Mouse (Mus musculus): ENCODE data around the gene AW011738. TPM values are rescaled to one million over a fixed set of nuclear protein-coding genes. Genes with fewer than 3 reads are reported as not detected.

AW011738 gene
- 0.46 and 0.62 TPM in 2 replicates for total RNA-seq (2015)
- 0.07 and 0.12 TPM in 2 replicates for total RNA-seq (2017)

DNA sequence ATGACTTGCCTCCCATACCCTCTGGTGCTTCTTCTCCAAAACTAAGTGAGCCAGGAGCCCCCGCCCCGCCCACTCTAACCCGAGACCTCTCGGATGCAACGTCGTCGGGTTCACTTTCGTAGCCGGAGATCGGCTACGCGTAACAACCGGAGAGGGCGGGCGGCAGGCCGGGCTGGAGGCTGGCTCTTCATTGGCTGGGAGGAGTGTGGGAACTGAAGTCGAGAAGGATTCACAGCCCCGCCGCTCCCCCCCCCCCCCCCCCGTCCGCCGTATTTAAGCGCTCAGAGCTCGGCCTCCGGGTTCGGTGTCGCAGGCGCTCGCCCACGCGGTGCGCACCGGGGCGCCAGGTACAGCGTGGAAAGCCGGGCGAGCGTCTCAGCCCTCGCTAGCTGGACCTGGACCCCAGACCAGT lies at the start of gene AW011738:
TSS of gene AW011738 (plus strand) at position 304 of the 412 bp plus-strand sequence.
- ATAC-seq (replicated peaks; ENCODE audit: poor library complexity), result peak; percentile 77

GRCm38 (mm10) chr4:156154771-156155170 lies 48.3 kb upstream of the AW011738 start:
- ATAC-seq (replicated peaks; ENCODE audit: poor library complexity), result no peak

- peak; percentile 87 for ATAC-seq (replicated peaks; ENCODE audit: poor library complexity)
Observed at GRCm38 (mm10) chr4:156166477-156166876, 36.6 kb upstream of the AW011738 start.

DNA sequence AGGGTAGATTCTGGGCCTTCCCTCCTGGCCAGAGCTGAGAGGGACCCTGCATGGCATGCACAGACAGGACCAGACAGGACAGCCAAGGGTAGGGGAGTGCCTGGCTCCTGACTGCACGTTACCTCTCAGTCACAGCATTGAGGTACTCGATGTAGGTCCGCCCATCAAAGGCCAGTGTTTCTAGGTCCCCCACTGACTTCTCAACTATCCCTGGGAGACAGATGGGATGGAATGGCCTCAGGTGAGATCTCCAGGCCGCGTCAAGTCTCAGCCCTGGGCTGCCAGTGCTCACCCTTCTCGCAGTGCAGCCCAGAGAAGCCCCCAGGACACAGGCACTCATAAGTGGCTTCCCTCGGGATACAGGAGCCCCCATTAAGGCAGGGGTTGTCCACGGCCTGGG lies 34.5 kb upstream of the AW011738 start:
- no peak for ATAC-seq (replicated peaks; ENCODE audit: poor library complexity)

DNA sequence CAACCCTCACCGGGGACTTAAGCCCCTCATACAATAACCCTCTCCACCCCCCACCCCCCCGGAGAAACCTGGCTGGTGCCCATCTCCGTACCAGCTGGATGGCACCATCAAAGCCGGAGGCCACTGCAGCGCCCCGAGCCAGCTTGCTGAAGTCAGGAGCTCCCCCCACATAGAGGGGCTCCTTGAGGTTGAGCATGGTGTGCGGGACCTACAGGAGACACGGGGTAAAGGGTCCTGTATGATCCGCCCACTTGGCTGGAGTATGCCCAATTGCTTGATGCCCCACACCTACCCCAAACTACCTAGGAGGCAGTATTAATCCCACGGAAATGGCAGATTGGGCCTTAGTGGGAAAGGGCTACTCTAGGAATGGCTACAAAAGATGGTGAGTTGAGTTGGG lies 34.0 kb upstream of the AW011738 start:
- ATAC-seq (replicated peaks; ENCODE audit: poor library complexity), result no peak

GRCm38 (mm10) chr4:156171828-156172227 lies 31.3 kb upstream of the AW011738 start:
- no peak for ATAC-seq (replicated peaks; ENCODE audit: poor library complexity)

DNA sequence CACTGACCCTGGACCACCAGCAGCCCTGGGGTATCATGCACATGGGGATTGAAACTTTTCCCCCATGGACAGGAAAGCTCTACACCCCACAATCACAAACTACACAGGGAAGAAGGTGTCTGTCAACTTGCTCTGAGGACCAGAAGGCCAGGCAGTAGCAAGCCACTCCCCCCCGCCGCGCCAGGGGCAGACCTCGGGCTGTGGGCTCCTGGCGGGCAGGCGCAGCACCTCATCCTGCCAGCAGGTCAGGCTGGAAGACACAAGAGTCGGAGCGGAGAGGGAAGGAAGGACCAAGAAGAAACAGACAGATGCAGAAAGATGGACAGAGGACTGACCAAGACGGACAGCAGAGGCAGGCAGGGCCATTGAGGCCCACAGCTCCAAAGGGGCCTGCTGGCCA lies 25.5 kb upstream of the AW011738 start:
- no peak for ATAC-seq (replicated peaks; ENCODE audit: poor library complexity)

DNA sequence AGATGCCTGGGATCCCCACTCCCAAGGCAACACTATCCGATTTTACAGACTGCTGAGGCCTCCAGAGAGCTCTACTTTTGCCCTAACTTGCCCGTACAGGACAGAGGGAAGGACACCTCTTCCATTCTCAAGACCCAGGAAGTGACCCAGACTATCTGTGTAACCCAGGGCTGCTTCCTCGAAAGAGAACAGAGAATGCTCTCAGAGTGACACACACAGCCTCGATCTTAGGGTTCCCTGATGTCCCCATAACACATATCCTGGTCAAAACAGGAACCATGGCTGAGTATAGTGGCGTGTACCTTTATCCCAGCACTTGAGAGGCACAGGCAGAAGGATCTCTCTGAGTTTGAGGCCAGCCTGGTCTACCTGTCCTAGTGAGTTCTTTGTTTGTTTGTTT lies 19.4 kb upstream of the AW011738 start:
- peak; percentile 17; the same call in 1 of the 2 replicates for ATAC-seq (replicated peaks; ENCODE audit: poor library complexity)

GRCm38 (mm10) chr4:156184291-156184954 lies 18.7 kb upstream of the AW011738 start:
- ATAC-seq (replicated peaks; ENCODE audit: poor library complexity), result no peak

DNA sequence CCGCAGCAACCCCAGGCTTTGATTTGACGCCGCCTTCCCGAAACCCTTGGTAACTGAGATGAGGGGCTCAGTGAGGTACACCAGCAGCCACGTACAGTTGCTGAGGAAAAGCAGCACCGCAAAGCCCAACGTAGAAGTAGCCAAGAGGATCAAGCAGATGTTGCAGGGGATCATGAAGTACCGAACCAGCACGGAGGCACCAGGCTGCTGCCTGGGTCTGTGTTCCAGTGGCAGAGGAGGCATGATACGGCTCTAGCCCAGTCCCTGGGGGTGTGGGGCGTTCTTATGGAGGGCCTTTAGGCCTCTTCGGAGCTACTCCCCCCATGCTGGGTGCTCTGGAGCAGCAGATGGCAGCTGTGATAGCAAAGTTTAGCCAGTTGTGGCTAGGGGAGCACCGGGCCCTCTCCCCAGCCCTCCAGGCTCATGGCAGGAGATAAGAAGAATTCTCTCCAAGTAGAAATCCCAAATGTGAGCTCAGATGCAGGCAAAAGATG lies 17.6 kb upstream of the AW011738 start:
- ATAC-seq (replicated peaks; ENCODE audit: poor library complexity), result peak; percentile 29

- ATAC-seq (replicated peaks; ENCODE audit: poor library complexity), result peak; percentile 9
Observed at GRCm38 (mm10) chr4:156185950-156186850, 16.9 kb upstream of the AW011738 start.

- peak; percentile 59 for ATAC-seq (replicated peaks; ENCODE audit: poor library complexity)
Observed at GRCm38 (mm10) chr4:156188162-156188810, 14.8 kb upstream of the AW011738 start.

DNA sequence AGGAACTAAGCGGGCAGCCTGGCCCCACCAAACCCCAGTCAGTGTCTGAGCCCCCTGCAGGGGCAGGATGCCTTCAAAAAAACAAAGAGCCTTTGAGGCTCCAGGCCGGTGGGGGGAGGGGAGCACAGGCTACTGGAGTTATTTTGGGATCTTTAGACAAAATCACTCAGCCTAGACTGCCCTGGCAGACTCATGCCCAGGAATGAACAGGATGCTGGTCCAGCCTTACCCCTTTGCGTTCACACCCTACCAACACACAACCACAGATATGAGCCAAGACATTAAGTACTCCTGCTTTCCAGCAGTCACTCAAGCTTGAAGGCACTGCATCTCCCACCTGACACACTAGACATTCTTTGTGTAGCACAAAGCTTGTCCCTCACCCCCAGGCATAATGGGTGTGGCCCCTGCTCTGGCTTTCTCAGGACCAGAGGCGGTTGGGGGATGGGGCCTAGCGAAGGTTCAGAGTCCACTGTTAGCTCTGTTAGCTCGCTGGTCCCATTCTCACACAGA lies 14.2 kb upstream of the AW011738 start:
- ATAC-seq (replicated peaks; ENCODE audit: poor library complexity), result no peak

DNA sequence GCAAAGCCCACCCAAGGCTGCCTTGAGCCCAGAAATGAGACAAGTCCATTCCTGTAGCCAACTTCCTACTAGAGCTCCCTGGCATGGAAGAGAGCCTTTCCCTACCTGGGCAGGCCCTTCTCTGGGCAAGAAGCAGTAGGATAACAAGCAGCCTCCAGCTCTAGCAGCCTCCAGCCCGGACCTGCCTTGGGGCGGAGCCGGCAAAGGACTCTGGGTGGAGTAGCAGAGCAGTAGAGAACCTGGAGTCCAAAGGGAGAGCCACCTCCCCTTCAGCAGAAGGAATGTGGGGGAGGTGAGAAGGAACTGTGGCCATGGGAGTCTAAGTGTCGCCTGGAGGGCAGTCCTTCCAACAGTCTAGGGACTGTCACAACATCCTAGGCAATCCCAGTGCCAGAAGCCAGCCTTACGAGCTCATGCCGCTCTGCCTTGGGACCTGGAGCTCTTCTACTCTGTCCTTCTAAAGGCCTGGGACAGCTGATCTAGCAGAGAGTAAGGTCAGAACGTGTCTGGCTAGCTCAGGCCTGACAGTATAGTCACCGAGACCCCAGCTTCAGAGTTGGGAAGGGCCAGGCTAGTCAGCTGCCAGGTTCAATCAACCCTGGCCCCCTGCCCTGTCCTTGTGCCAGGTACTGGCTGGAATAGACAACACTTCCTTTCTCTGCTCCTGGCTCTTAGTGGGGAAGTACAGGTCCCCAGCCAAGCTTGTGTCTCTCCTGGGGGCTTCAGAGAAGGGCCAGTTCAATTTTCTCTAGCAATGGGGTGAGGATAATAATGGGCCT lies 10.5 kb upstream of the AW011738 start:
- no peak for ATAC-seq (replicated peaks; ENCODE audit: poor library complexity)

DNA sequence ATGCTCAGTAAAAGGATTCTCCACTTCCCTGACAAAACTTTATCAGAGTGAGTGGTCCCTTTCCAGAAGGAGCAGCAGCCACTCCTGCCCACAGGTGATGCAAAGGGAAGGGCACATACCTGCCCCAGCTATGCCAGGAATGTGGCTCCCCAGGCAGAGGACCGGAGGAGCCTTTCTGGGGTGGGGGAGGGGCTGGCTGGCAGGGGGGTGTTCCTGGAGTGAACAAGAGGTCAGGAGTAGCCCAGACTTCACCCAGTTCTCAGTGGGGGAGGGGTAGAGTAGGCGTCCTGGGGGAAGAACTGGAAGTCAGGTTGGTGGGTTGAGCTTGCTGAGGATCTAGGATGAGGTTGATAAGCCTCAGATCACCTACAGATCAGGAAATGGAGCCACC lies 9.9 kb upstream of the AW011738 start:
- no peak for ATAC-seq (replicated peaks; ENCODE audit: poor library complexity)

GRCm38 (mm10) chr4:156193906-156194305 lies 9.2 kb upstream of the AW011738 start:
- no peak for ATAC-seq (replicated peaks; ENCODE audit: poor library complexity)

GRCm38 (mm10) chr4:156194346-156194745 lies 8.8 kb upstream of the AW011738 start:
- ATAC-seq (replicated peaks; ENCODE audit: poor library complexity), result no peak

DNA sequence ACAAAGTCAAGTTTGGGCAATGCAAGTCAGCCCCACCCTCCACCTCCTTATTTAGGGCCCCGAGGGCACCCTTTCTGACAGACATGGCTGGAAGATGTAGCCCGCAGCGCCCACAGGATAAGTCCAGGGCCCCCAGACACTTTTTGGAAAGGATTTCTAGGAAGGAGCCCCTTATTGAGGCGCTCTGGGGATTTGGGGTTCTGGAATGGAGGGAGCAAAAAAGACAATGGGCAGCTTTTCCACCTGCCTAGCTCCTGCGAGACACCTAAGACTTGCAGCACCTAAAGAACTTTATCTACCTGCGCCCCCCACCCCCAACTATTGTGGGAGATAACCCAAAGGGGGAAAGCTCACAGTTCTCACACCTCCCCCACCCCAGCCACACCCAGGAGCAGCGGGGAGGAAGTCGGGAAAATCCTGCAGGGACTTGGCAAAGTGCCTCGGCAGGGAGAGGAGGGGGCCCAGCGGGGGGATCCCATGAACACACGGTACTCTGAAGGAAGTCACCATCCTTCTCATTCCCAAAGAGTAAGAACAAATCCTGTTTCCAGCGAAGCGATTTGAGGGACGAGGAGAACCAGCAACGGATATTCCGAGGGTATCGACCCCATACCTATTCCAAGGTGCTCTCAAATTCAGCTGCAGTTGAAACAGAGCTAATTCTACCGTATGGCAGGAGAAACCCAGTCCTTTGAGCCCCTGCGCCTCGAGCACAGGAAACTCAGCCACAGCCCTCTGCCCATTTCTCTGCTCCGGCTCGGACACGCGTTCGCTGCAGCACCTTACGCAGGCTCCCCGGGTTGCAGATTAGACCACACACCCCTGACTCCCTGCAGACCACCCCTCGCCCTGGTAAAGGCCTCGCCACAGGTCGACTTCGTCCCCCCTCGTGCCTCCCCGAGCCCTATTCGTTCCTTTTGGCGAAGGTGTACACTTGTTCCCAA lies 6.9 kb upstream of the AW011738 start:
- ATAC-seq (replicated peaks; ENCODE audit: poor library complexity), result no peak

DNA sequence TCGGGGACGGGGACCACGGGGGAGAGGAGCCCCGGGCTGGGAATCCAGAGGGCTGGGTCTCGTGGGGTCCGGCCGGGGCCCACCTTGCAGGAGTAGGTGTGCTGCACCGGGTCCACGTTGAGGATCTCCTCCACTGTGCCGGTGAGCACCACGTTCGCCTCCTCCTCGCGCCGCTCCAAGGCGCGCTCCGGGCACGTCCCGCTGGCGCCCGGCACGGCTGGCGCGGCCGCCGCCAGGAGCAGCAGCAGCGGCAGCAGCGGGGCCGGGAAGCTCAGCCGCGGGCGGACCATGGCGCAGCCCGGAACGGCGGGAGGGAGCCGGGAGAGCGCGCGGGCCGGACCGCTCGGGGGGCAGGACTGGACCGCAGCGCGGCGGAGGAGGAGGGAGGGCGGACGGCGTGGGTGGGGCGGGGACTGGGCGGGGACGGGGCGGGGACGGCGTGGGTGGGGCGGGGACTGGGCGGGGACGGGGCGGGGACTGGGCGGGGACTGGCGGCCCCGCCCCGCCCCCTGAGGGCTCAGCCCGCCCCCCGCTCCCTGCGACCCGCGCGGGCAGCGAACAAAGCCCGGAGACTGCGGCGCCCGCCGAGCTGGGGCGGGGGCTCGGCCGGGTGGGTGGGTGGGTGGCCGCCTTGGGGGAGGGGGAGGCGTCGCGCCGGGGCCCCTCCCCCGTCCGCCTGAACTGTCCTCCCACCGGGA lies 5.8 kb upstream of the AW011738 start, which contains the start of gene Agrn:
TSS of gene Agrn (minus strand) at position 358 of the 698 bp plus-strand sequence.
- ATAC-seq (replicated peaks; ENCODE audit: poor library complexity), result peak; percentile 52
